Mouse (Mus musculus): ENCODE results near the gene B3gnt2. TPM values are rescaled to one million over a fixed set of nuclear protein-coding genes. Genes with fewer than 3 reads are reported as not detected.

The B3gnt2 gene
- total RNA-seq, 1 experiment from 2014 or later: 38.9 TPM

Other genes with a start within 250 kb of the B3gnt2 start
- 84.1 and 96.7 TPM in 2 replicates for gene Zrsr1, start 111.0 kb upstream of the B3gnt2 start, total RNA-seq (2017)
- 30.1 and 43.8 TPM in 2 replicates for gene Gm28048, start 121.1 kb upstream of the B3gnt2 start, total RNA-seq (2017)
- 13.5 and 13.6 TPM in 2 replicates for gene Commd1, start 121.4 kb upstream of the B3gnt2 start, total RNA-seq (2017)
- 115 and 128 TPM in 2 replicates for gene Cct4, start 129.6 kb upstream of the B3gnt2 start, total RNA-seq (2017)
- 1.9 and 2.5 TPM in 2 replicates for gene Fam161a, start 146.6 kb upstream of the B3gnt2 start, total RNA-seq (2017)